Mouse (Mus musculus): Measurements from ENCODE around the gene Hapln2. TPM values are rescaled to one million over a fixed set of nuclear protein-coding genes. Genes with fewer than 3 reads are reported as not detected.
A peak's percentile ranks its signal among the peaks of the same experiment; 100 is the strongest.

Gene Hapln2
- polyA plus RNA-seq, 1 experiment from 2014 or later, result not detected

- H3K4me2 ChIP-seq, result no peak overlapping the region; the same call in 1 of the 2 replicates
These were observed 43.3 kb downstream of the Hapln2 start for GRCm38 (mm10) chr3:87984094-87984493.

DNA sequence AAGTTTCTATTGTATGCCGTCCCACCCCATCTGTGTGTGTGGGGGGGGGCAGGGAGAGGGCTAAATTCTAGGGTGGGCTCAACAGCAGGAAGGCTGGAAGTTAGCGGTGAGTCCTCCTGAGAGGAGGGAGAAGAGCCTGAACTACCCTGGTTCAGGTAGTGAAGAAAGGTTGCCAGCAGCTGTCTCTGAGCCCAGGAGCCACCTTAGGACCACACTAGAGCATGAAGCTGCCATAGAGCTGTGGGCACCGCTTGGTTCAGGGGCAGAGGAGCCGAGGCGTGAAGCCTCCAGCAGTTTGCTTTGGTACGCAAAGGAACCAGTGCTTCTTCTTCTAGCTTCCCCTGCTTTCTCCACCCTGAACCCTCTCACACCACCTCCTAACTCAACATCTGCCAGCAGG lies 43.8 kb downstream of the Hapln2 start:
- H3K27me3 ChIP-seq, result peaks cover 3% of the 10 kb centered on the region; the same call in 1 of the 2 replicates
- WGBS, result 46% methylated on average over 6 of the region's 6 CpGs
- H3K36me3 ChIP-seq (replicated peaks), result peaks cover 12% of the 10 kb centered on the region
- ATAC-seq (ENCODE audit: low FRiP score), result no peak
- peak overlapping the region; percentile 41 for H3K4me2 ChIP-seq
- no peaks in the 10 kb centered on the region for H3K9me3 ChIP-seq
- peak overlapping the region; percentile 88 for H3K27ac ChIP-seq
- no peak overlapping the region for H3K4me3 ChIP-seq (replicated peaks)
- H3K4me1 ChIP-seq, result peaks cover 95% of the 10 kb centered on the region
- peak overlapping the region; percentile 42 for H3K9ac ChIP-seq

More at GRCm38 (mm10) chr3:87984094-87984493, 43.3 kb downstream of the Hapln2 start:
- WGBS, result 52% methylated on average over 3 of the region's 3 CpGs
- peaks cover 8% of the 10 kb centered on the region for H3K36me3 ChIP-seq (replicated peaks)
- H3K4me3 ChIP-seq (replicated peaks), result no peak overlapping the region
- no peak overlapping the region for H3K9ac ChIP-seq
- no peaks in the 10 kb centered on the region for H3K9me3 ChIP-seq
- peak overlapping the region; percentile 88; the same call in 1 of the 2 replicates for H3K27ac ChIP-seq
- ATAC-seq (ENCODE audit: low FRiP score), result no peak
- peaks cover 91% of the 10 kb centered on the region for H3K4me1 ChIP-seq
- H3K27me3 ChIP-seq, result peaks cover 8% of the 10 kb centered on the region

DNA sequence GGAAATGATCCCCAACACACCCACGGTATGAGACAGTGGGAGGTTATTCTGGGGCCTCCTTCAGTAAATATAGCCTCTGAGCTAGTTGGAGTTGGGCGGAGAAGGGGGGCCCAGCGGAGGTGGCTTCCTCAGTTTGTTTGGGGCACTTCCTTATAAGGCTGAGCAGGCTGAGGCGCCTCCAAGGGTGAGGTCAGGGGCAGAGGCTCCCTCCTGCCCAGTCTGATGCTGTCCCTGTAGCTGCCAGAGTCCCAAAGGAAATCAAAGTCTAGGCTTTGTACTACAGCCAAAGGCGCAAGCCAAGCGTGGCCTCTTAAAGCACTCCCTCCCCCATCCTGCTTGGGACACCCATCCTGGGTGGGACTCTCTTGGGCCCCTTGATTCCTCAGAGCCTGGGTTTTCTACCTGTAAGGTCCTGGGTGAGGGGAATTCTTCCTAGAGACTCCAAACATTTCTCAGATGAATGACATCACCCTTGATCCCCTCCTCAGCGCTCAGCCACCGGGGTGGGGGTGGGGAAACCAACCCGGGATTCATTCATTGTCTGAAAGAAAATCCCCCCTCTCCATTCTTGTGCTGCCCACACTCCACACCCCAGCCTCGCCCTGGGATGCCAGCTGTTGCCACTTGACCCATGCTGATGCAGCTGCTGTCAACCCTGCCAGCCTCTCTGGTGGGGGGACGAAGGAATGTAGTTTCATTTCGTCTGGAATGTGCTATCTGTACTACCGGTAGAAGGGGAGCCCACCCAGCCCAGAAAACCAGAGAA lies 44.4 kb downstream of the Hapln2 start:
- H3K36me3 ChIP-seq (replicated peaks), result peaks cover 19% of the 10 kb centered on the region
- H3K9me3 ChIP-seq, result no peaks in the 10 kb centered on the region
- 3% methylated on average over 13 of the region's 13 CpGs for WGBS
- ATAC-seq (ENCODE audit: low FRiP score), result peak; percentile 16
- peak overlapping the region; percentile 50 for H3K9ac ChIP-seq
- H3K4me2 ChIP-seq, result peak overlapping the region; percentile 41
- no peaks in the 10 kb centered on the region; the same call in 1 of the 2 replicates for H3K27me3 ChIP-seq
- peak overlapping the region; percentile 5; the same call in 1 of the 2 replicates for H3K4me3 ChIP-seq (replicated peaks)
- peaks cover 93% of the 10 kb centered on the region for H3K4me1 ChIP-seq
- H3K27ac ChIP-seq, result peak overlapping the region; percentile 88

DNA sequence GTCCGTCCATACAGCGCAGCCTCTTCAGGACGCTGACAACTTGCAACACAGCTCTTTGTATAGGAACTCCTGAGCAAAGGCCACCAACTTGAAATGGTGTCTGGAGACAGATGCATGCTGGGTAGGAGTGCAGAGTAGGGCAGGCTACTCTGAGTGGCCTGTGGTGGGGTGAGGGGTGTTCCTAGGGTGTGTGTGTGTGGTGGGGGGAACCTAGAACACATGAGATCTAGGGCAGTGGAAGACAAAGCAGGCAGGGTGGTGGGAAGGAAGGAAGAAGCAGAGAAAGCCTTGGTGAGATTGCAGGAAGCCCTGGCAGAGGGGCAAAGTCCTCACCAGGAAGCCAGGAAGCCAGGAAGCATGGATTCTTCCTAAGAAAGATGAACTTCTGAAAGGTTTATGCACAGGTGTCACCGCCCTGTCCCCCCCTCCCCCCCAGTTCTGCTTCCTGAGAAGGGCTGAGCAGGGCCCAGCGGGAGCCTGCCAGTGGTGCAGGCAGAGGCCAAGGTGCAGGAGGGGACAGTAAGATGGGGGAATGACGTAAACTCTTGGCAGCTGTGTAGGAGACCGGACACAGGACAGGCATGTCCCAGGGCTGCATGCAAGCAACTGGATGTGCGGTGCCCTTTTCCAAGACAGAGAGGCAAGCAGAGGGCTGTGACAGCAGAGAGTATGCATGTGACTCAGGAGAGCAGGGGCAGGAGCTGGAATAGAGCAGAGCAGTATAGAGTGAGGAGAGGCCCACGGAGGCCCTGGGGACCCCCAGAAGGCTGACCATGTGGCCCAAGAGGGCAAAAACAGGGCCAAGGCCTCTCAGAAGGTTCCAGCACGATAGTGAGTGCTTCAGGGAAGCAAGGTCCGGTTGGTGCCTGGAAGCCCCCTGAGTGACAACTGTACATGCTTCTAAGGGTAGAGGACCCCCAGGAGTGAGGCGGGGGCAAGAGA lies 45.2 kb downstream of the Hapln2 start:
- H3K36me3 ChIP-seq (replicated peaks), result peaks cover 27% of the 10 kb centered on the region
- H3K9ac ChIP-seq, result peak overlapping the region; percentile 50
- WGBS, result 34% methylated on average over 12 of the region's 12 CpGs
- H3K4me1 ChIP-seq, result peaks cover 92% of the 10 kb centered on the region
- H3K9me3 ChIP-seq, result no peaks in the 10 kb centered on the region
- ATAC-seq (ENCODE audit: low FRiP score), result no peak
- no peak overlapping the region for H3K4me3 ChIP-seq (replicated peaks)
- H3K4me2 ChIP-seq, result peak overlapping the region; percentile 41; the same call in 1 of the 2 replicates
- H3K27ac ChIP-seq, result peak overlapping the region; percentile 88
- H3K27me3 ChIP-seq, result no peaks in the 10 kb centered on the region; the same call in 1 of the 2 replicates

DNA sequence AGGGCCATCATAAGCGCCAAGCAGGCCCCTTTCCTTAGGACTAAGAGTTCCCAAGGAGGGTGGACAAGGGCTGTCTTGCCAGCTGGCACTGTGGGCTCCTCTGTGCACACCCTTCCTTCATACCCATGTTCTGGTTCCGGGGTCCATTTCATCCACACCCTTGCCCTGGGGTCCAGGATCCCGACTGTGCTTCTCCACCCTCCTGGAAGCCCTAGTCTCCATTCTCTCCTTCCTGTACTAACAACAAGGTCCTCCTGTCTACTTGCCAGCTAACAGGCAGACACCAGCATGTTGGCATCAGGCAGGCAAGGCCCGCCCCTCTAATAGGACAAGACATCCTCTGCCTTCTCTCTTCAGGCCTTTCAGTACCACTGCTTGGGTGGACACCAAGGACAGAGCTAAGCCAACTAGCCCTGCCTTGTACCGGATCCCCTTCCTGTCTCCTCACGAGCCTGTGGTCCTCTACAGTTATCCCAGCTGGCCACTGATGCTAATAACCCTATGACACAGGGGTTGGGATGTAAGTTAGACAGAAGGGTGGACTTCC lies 46.1 kb downstream of the Hapln2 start:
- Histone ChIP-seq H3K9me3 (no peaks in the 10 kb centered on the region), H3K4me2 (no peak overlapping the region), H3K4me1 (peaks cover 86% of the 10 kb centered on the region), H3K36me3 (replicated peaks) (peaks cover 36% of the 10 kb centered on the region), H3K9ac (no peak overlapping the region), H3K27ac (peak overlapping the region; percentile 88), H3K4me3 (replicated peaks) (no peak overlapping the region), H3K27me3 (no peaks in the 10 kb centered on the region; the same call in 1 of the 2 replicates)
- no peak for ATAC-seq (ENCODE audit: low FRiP score)
- WGBS, result 83% methylated on average over 6 of the region's 6 CpGs

DNA sequence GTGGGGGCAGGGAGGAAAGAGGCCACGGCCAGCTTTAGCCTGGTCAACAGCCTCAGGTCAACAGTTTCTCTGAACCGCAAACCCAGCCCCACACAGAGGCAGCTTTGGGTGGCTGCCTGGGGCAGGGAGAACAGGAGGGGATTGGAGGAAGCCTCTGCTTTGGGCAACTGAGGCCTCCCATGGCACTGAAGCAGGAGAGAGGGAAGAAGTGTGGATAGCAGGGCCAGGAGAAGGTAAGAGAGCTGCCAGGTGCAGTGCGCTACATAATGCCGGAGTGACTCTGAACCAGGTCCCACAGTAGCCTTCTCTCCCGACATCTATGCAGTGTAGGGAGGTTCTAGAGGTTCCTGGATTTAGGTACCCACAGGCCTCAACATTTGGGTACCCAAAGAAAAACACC lies 46.7 kb downstream of the Hapln2 start:
- Histone ChIP-seq H3K4me3 (replicated peaks) (no peak overlapping the region), H3K27me3 (no peaks in the 10 kb centered on the region; the same call in 1 of the 2 replicates), H3K4me2 (no peak overlapping the region), H3K9ac (no peak overlapping the region), H3K36me3 (replicated peaks) (peaks cover 41% of the 10 kb centered on the region), H3K27ac (peak overlapping the region; percentile 56), H3K9me3 (no peaks in the 10 kb centered on the region), H3K4me1 (peaks cover 81% of the 10 kb centered on the region)
- no peak for ATAC-seq (ENCODE audit: low FRiP score)
- WGBS, result 63% methylated on average over 5 of the region's 5 CpGs

DNA sequence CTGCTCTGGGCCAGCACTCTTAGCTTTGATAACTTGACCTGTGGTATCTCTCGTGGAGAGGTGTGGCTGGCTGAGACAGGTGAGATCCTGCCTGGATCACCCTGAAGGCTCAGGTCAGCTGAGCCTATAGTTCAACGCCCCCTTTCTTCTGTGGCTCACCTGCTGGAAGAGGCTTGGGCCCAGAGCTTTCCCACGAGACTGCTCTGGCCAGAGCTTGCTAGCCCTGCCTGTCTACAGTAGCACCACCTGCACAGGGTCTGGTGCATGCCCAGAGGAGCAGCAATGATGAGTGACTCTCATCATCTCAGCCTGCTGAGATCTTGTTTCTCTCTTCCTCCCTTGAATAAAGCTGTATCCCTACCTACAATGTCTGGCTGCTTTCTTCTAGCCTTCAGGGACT lies 47.3 kb downstream of the Hapln2 start:
- Histone ChIP-seq H3K4me2 (no peak overlapping the region), H3K9me3 (no peaks in the 10 kb centered on the region), H3K4me3 (replicated peaks) (no peak overlapping the region), H3K4me1 (peaks cover 80% of the 10 kb centered on the region), H3K9ac (no peak overlapping the region), H3K27ac (peak overlapping the region; percentile 56), H3K27me3 (no peaks in the 10 kb centered on the region), H3K36me3 (replicated peaks) (peaks cover 47% of the 10 kb centered on the region)
- no peak for ATAC-seq (ENCODE audit: low FRiP score)
- WGBS, result 67% methylated on average over 3 of the region's 3 CpGs

DNA sequence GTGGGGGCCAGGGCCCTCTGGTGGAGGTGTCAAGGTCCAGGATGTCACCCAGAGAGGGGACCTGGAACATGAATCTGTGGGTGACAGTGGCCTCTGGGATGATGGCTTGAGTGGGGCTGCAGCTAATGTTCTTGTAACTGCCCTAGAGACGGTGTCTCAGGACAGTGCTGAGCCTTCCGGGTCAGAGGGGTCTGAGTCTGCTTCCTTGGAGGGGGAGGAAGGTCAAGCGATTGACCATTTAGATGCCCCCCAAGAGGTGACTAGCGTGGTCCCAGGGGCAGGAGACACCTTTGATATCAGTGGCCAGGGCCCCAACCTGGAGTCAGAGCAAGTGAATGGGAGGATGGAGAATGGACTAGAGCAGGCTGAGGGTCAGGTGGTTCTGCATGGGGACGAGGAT lies 47.9 kb downstream of the Hapln2 start:
- no peak overlapping the region for H3K4me2 ChIP-seq
- no peak overlapping the region for H3K4me3 ChIP-seq (replicated peaks)
- no peaks in the 10 kb centered on the region for H3K27me3 ChIP-seq
- H3K4me1 ChIP-seq, result peaks cover 80% of the 10 kb centered on the region
- WGBS, result 82% methylated on average over 5 of the region's 5 CpGs
- peaks cover 47% of the 10 kb centered on the region for H3K36me3 ChIP-seq (replicated peaks)
- 0 out of 2 replicates have a peak overlapping the region, but pooled peaks have one; percentile 61 for H3K27ac ChIP-seq
- ATAC-seq (ENCODE audit: low FRiP score), result no peak
- no peak overlapping the region for H3K9ac ChIP-seq
- no peaks in the 10 kb centered on the region for H3K9me3 ChIP-seq

DNA sequence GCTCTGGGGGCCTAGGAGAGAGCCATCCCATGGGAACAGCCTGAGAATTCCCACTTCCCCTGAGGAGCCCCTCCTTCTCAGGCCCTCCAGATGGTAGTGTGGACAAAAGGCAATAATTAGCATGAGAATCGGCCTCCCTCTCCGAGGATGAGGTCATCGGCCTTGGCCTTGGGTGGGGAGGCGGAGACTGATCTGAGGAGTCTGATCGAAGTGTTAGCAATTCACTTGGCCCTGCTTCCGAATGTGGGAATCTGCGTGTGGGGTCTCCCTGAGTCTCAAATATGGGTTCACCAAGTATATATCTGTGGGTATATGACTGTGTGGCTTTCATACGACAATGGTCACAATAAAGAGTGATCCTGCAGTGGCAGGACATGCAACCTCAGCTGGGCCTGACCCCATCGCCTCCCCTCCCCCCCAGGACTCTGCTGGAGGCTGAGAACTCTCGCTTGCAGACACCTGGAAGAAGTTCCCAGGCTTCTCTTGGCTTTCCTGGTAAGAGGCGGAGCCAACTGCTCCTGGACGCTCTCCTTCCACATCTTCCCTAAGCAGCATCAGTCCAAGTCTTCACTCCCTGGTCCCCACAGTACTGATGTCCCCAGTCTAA lies 52.9 kb downstream of the Hapln2 start:
- peaks cover 73% of the 10 kb centered on the region for H3K4me1 ChIP-seq
- H3K9ac ChIP-seq, result peak overlapping the region; percentile 92
- peak overlapping the region; percentile 94 for H3K27ac ChIP-seq
- no peaks in the 10 kb centered on the region for H3K27me3 ChIP-seq
- peak; percentile 82 for ATAC-seq (ENCODE audit: low FRiP score)
- H3K9me3 ChIP-seq, result no peaks in the 10 kb centered on the region
- H3K4me2 ChIP-seq, result peak overlapping the region; percentile 83
- WGBS, result 3% methylated on average over 12 of the region's 12 CpGs
- peaks cover 43% of the 10 kb centered on the region for H3K36me3 ChIP-seq (replicated peaks)
- peak overlapping the region; percentile 75 for H3K4me3 ChIP-seq (replicated peaks)

- peaks cover 68% of the 10 kb centered on the region for H3K4me1 ChIP-seq
- peak; percentile 18 for ATAC-seq (ENCODE audit: low FRiP score)
- peak overlapping the region; percentile 92 for H3K9ac ChIP-seq
These were observed 53.6 kb downstream of the Hapln2 start for GRCm38 (mm10) chr3:87973593-87974380.

DNA sequence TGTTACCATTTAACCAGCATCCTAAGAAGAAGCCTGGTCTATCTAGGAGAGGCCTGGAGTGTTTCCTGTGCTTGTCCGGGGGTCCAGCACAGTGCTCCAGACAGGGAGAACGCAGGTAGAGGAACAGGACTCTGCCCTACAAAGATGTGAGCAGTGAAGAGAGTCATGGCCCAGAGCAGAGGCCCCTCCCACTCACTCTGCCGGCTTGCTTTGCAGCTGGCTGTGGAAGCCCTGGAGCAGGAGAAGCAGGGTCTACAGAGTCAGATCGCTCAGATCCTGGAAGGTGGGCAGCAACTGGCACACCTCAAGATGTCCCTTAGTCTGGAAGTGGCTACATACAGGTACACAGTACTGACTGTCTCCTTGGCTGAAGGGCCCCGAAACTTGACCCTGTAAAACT lies 54.6 kb downstream of the Hapln2 start:
- Histone ChIP-seq H3K27me3 (no peaks in the 10 kb centered on the region), H3K9ac (peak overlapping the region; percentile 92), H3K36me3 (replicated peaks) (peaks cover 26% of the 10 kb centered on the region), H3K27ac (peak overlapping the region; percentile 94), H3K4me2 (peak overlapping the region; percentile 83), H3K4me1 (peaks cover 61% of the 10 kb centered on the region), H3K9me3 (no peaks in the 10 kb centered on the region), H3K4me3 (replicated peaks) (peak overlapping the region; percentile 75)
- ATAC-seq (ENCODE audit: low FRiP score), result no peak
- 14% methylated on average over 5 of the region's 5 CpGs for WGBS

More at GRCm38 (mm10) chr3:87973593-87974380, 53.6 kb downstream of the Hapln2 start:
- peak overlapping the region; percentile 94 for H3K27ac ChIP-seq
- WGBS, result 9% methylated on average over 14 of the region's 14 CpGs
- H3K36me3 ChIP-seq (replicated peaks), result peaks cover 36% of the 10 kb centered on the region
- peak overlapping the region; percentile 83 for H3K4me2 ChIP-seq
- H3K27me3 ChIP-seq, result no peaks in the 10 kb centered on the region
- H3K9me3 ChIP-seq, result no peaks in the 10 kb centered on the region
- peak overlapping the region; percentile 75 for H3K4me3 ChIP-seq (replicated peaks)
